Mouse (Mus musculus): ENCODE results near the gene Stau1.

- TF ChIP-seq CTCF (IDR thresholded peaks at IDR 0.05; ENCODE audit: low read depth) (no peak), EP300 (IDR thresholded peaks at IDR 0.05; ENCODE audit: low read depth) (no peak)
Measured at GRCm38 (mm10) chr2:166995796-166996532, at the start of gene Stau1.

All from liver, postnatal 0 days (tissue).